In genomic region chr5:109866337-109867126, GRCm38 (mm10) we compare ENCODE assay signal across 8 mouse cellular contexts. TPM values are rescaled to one million over a fixed set of nuclear protein-coding genes. Genes with fewer than 3 reads are reported as not detected.
DNase-seq lines count a peak whose midpoint lies in the region; ATAC-seq lines count a peak whose summit lies in the region.

No protein-coding gene starts in this region.

- peak overlapping the region; percentile 57 for H3K4me2 ChIP-seq in hindbrain, embryonic 16.5 days (ENCODE audit: low read length)

- peak overlapping the region; percentile 54 for H3K4me3 ChIP-seq in hindbrain, embryonic 16.5 days (ENCODE audit: low read length)
- H3K4me3 ChIP-seq in macrophage (ENCODE audit: inconsistent target): peak overlapping the region; percentile 76

- H3K27me3 ChIP-seq in hindbrain, embryonic 16.5 days (replicated peaks; ENCODE audit: control insufficient read depth, insufficient read depth, low read length): no peaks in the 10 kb centered on the region

- H3K4me1 ChIP-seq in hindbrain, embryonic 16.5 days (ENCODE audit: control insufficient read depth, insufficient read depth, low read depth, low read length): no peaks in the 10 kb centered on the region; the same call in 1 of the 2 replicates

- H3K27ac ChIP-seq in hindbrain, embryonic 16.5 days (ENCODE audit: low read depth, low read length): peak overlapping the region; percentile 73
- H3K27ac ChIP-seq in macrophage: peak overlapping the region; percentile 36

- no peaks in the 10 kb centered on the region for H3K9me3 ChIP-seq in hindbrain, embryonic 16.5 days (ENCODE audit: control insufficient read depth, low read length)

- peaks cover 24% of the 10 kb centered on the region; the same call in 1 of the 2 replicates for H3K79me2 ChIP-seq in macrophage (ENCODE audit: inconsistent target)

- 0% methylated on average over 20 of the region's 22 CpGs for WGBS in hindbrain, embryonic 16.5 days
- under 1% methylated on average over 21 of the region's 22 CpGs for WGBS in macrophage (ENCODE audit: missing documents)

- ATAC-seq in hindbrain, embryonic 16.5 days: peak; percentile 100

- H3K36me3 ChIP-seq in hindbrain, embryonic 16.5 days (ENCODE audit: control insufficient read depth, insufficient read depth, low read length): no peaks in the 10 kb centered on the region
- no peaks in the 10 kb centered on the region for H3K36me3 ChIP-seq in macrophage (ENCODE audit: inconsistent target)

- DNase-seq in WW6 (ENCODE audit: low read depth, low spot score): peak; percentile 81
- DNase-seq in cerebellum, postnatal 4 days (ENCODE audit: low spot score in 2 of 2): peak; percentile 56 to 63
- DNase-seq in gastrocnemius, adult 18-20 months (ENCODE audit: low spot score): peak; percentile 89
- peak; percentile 79 to 87 for DNase-seq in left cerebral cortex, adult 18-20 months (ENCODE audit: low spot score in 2 of 2)
- peak; percentile 91 for DNase-seq in right cerebral cortex, adult 18-20 months
- peak; percentile 54 for DNase-seq in urinary bladder, postnatal 10 days (ENCODE audit: low spot score)

- H3K9ac ChIP-seq in hindbrain, embryonic 16.5 days (ENCODE audit: low read depth, low read length): peak overlapping the region; percentile 69

RNA-seq across cellular contexts. Expression of gene Gm15446, which starts 56.7 kb away (rescaled TPM):
- 1 to 10 TPM; 4.4 to 6.1 TPM for total RNA-seq in gastrocnemius, adult 18-20 months (2021)
- polyA plus RNA-seq in hindbrain, embryonic 16.5 days (2015; fragmentation: Nextera tagmentation; extraction: Ambion mirVana): 0.43 and 0.54 TPM in 2 replicates
- 10 to 100 TPM; 32.3 to 34.4 TPM for total RNA-seq in left cerebral cortex, adult 18-20 months (2021)
- 100 to 1,000 TPM in 1 of 26 experiments, 10 to 100 TPM in 25; 13.9 to 105 (median 34.6) TPM for total RNA-seq in macrophage (2018; cell fraction: chromatin; rRNA removed)
- 10 to 100 TPM in 1 of 26 experiments, 1 to 10 TPM in 25; 2.0 to 14.6 (median 3.8) TPM for total RNA-seq in macrophage (2018; cell fraction: cytosol; rRNA removed)
- 10 to 100 TPM in 20 of 26 experiments, 1 to 10 TPM in 6; 5.2 to 42.5 (median 17.5) TPM for total RNA-seq in macrophage (2018; cell fraction: nucleus; rRNA removed)
- 5.5 to 6.7 TPM (median 6.1 TPM) in 3 replicates for polyA plus RNA-seq in macrophage (2018)

Comparison
In these comparisons a context has a peak if more than half of its experiments do, and no peak if none do; other contexts are left out.
1. Peak in every context shown above with its lines: DNase-seq, ATAC-seq, H3K4me3 ChIP-seq and H3K27ac ChIP-seq.
2. RNA of gene Gm15446, which starts 56.7 kb away (total RNA-seq): 32.3 to 34.4 TPM in left cerebral cortex, adult 18-20 months; 4.4 to 6.1 TPM in gastrocnemius, adult 18-20 months; every median in the first group is over 4 times any median in the second.